ENCODE assay signal across 8 mouse cellular contexts in the genomic region with DNA sequence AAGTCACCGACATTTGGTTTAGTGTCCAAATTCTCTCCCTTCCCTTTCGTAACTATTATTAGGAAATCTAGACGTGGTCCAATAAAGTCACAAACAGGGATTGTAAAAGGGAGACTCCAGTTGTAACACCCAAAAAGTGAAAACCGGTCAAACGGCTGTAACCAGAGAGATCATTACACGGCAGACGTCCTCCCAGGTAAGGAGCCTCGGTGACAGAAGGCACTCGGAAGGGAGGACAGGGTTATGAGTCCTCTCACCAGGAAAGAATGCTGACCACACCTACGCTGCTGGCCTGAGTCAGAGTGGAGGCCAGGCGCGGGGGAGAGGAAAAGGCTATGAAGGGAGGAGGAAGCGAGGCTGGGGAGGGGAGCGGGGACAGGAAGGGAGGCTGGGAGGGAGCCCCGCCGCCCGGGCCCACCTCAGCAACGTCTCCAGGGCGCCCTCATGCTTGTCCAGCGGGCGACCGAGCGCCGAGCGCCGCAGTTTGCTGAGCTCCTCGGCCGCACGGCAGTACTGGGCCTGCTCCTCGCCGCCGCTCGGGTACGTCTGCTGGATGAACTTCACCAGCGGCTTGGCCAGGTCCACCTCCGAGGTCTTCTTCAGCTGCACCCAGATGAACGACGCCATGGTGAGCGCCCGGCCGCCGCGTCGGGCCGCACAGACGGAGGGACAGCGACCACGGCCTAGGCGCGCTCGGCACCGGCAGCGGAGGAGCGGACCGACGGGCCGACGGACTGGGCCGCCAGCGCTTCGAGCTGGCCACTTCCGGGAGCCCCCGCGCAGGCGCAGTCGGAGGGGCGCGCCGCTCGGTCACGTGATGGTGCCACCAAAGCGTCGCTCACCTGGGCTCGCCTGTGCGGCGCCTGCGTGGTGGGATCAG. TPM values are rescaled to one million over a fixed set of nuclear protein-coding genes. Genes with fewer than 3 reads are reported as not detected.
DNase-seq lines count a peak whose midpoint lies in the region; ATAC-seq lines count a peak whose summit lies in the region.

Gene Pdcd6ip (minus strand): TSS at position 779 of the 880 bp plus-strand sequence.

- H3K27ac ChIP-seq in heart, embryonic 14.5 days (replicated peaks in 1 of 2; ENCODE audit: control insufficient read depth in 1 of 2, insufficient read depth in 1 of 2, low read depth in 2 of 2, low read length in 2 of 2): peak within 1 kb of the TSS; percentile 94 to 96
- H3K27ac ChIP-seq in liver, embryonic 13.5 days: peak within 1 kb of the TSS; percentile 88
- H3K27ac ChIP-seq in stomach, embryonic 16.5 days (ENCODE audit: low read length): peak within 1 kb of the TSS; percentile 94

- under 1% methylated on average over 75 of the region's 77 CpGs for WGBS in heart, embryonic 14.5 days
- under 1% methylated on average over 68 of the region's 77 CpGs for WGBS in liver, embryonic 13.5 days (ENCODE audit: insufficient replicate concordance)
- under 1% methylated on average over 77 of the region's 77 CpGs for WGBS in stomach, embryonic 16.5 days

- H3K4me3 ChIP-seq in heart, embryonic 14.5 days (ENCODE audit: control insufficient read depth in 1 of 2, insufficient read depth in 1 of 2, low read depth in 1 of 2, low read length in 2 of 2): peak within 1 kb of the TSS; percentile 80 to 95
- peak within 1 kb of the TSS; percentile 99 for H3K4me3 ChIP-seq in liver, embryonic 13.5 days (replicated peaks)
- H3K4me3 ChIP-seq in stomach, embryonic 16.5 days (replicated peaks; ENCODE audit: low read length): peak within 1 kb of the TSS; percentile 94

- no peaks in the 10 kb centered on the region for H3K9me3 ChIP-seq in heart, embryonic 14.5 days (ENCODE audit: control insufficient read depth, low read length)
- no peaks in the 10 kb centered on the region for H3K9me3 ChIP-seq in liver, embryonic 13.5 days (replicated peaks)
- no peaks in the 10 kb centered on the region for H3K9me3 ChIP-seq in stomach, embryonic 16.5 days (replicated peaks; ENCODE audit: control insufficient read depth, low read length)

- peak; percentile 88 for ATAC-seq in heart, embryonic 14.5 days (ENCODE audit: insufficient number of reproducible peaks, insufficient read depth, low FRiP score, low read depth)
- ATAC-seq in liver, embryonic 13.5 days (ENCODE audit: low read depth): peak; percentile 90
- ATAC-seq in stomach, embryonic 16.5 days (ENCODE audit: insufficient read depth, low FRiP score): peak; percentile 91

- no peaks in the 10 kb centered on the region for H3K27me3 ChIP-seq in heart, embryonic 14.5 days (ENCODE audit: control insufficient read depth, insufficient read depth, low read length)
- no peaks in the 10 kb centered on the region for H3K27me3 ChIP-seq in liver, embryonic 13.5 days
- no peaks in the 10 kb centered on the region for H3K27me3 ChIP-seq in stomach, embryonic 16.5 days (ENCODE audit: control insufficient read depth, insufficient read depth, low read length)

- peak; percentile 96 for DNase-seq in CD4-positive, CD25-positive, alpha-beta regulatory T cell, adult 2 months (ENCODE audit: low read depth, low spot score)
- DNase-seq in c-Kit-negative CD71-positive TER-119-positive erythroid progenitor cells, embryonic 14.5 days (ENCODE audit: low read depth, low spot score): peak; percentile 81
- DNase-seq in fibroblast of lung, adult 2 months (ENCODE audit: low read depth): peak; percentile 69
- DNase-seq in kidney, postnatal 14 days: peak; percentile 94
- peak; percentile 88 for DNase-seq in liver, embryonic 13.5 days
- peak; percentile 93 for DNase-seq in neural tube, embryonic 10.5 days (ENCODE audit: extremely low spot score, low spot score)

- H3K9ac ChIP-seq in heart, embryonic 14.5 days (ENCODE audit: low read length): peak within 1 kb of the TSS; percentile 95
- peak within 1 kb of the TSS; percentile 93 for H3K9ac ChIP-seq in liver, embryonic 13.5 days
- peak within 1 kb of the TSS; percentile 97 for H3K9ac ChIP-seq in stomach, embryonic 16.5 days (ENCODE audit: low read length)

- no peaks in the 10 kb centered on the region for H3K36me3 ChIP-seq in heart, embryonic 14.5 days (ENCODE audit: control insufficient read depth, insufficient read depth, low read length)
- 0 out of 2 replicates have a peak, but pooled peaks cover 2% of the 10 kb centered on the region for H3K36me3 ChIP-seq in liver, embryonic 13.5 days
- H3K36me3 ChIP-seq in stomach, embryonic 16.5 days (ENCODE audit: control insufficient read depth, insufficient read depth, low read length): no peaks in the 10 kb centered on the region

- peak within 1 kb of the TSS; percentile 76 for H3K4me2 ChIP-seq in heart, embryonic 14.5 days (ENCODE audit: low read length)
- H3K4me2 ChIP-seq in liver, embryonic 13.5 days: peak within 1 kb of the TSS; percentile 78
- peak within 1 kb of the TSS; percentile 69 for H3K4me2 ChIP-seq in stomach, embryonic 16.5 days (ENCODE audit: low read depth, low read length)

- peaks cover 5 to 19% of the 10 kb centered on the region in 2 experiments for H3K4me1 ChIP-seq in heart, embryonic 14.5 days (ENCODE audit: control insufficient read depth in 2 of 2, insufficient read depth in 2 of 2, low read length in 2 of 2)
- H3K4me1 ChIP-seq in liver, embryonic 13.5 days (replicated peaks): peaks cover 49% of the 10 kb centered on the region
- H3K4me1 ChIP-seq in stomach, embryonic 16.5 days (ENCODE audit: control insufficient read depth, insufficient read depth, low read length): peaks cover 14% of the 10 kb centered on the region

RNA-seq across cellular contexts. Expression of gene Pdcd6ip, which starts in this region (rescaled TPM):
- polyA plus RNA-seq in heart, embryonic 14.5 days (2014; fragmentation: Nextera tagmentation; extraction: Ambion mirVana): 59.9 and 62.4 TPM in 2 replicates
- 37.5 and 50.6 TPM in 2 replicates for polyA plus RNA-seq in liver, embryonic 13.5 days (2015; fragmentation: Nextera tagmentation; extraction: Ambion mirVana)
- polyA plus RNA-seq in stomach, embryonic 16.5 days (2015; fragmentation: Nextera tagmentation; extraction: Ambion mirVana): 99.5 and 113 TPM in 2 replicates

Comparison
In these comparisons a context has a peak if more than half of its experiments do, and no peak if none do; other contexts are left out.
1. Peak in every context shown above with its lines: DNase-seq, ATAC-seq, H3K4me3 ChIP-seq and H3K27ac ChIP-seq.